Mouse (Mus musculus): ENCODE measurements at regions not wholly inside any gene's neighbourhood (a gene's known extent, or its start where the extent isn't known, plus 50 kb on each side); places are given as distances from the start of the nearest gene placed in this dataset.

DNA sequence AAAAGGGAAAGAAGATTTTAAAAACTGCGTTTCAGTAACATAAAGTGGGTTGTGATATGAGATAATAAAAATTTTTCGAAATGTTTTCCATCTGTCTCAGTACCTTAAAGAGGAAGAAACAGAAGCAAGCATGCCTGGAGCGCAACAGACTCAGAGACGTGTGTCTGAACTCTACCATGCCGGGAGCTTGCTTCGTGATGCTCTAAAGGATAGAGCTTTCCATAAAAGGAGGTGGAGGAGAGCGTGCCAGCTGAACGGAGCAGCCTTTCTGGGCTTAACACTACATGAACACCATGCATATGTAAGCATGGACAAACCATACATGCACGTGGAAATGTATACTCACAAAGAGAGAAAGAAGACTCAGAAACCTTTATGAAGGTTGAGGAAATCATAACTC is 387.5 kb upstream of the Slc7a11 start:
- 71% methylated on average over 9 of the region's 9 CpGs for WGBS
- Histone ChIP-seq H3K4me3 (replicated peaks; ENCODE audit: low read depth, low read length) (no peak overlapping the region), H3K4me1 (ENCODE audit: control insufficient read depth, insufficient read depth, low read length) (peaks cover 11% of the 10 kb centered on the region), H3K27me3 (ENCODE audit: control insufficient read depth, insufficient read depth, low read length) (no peaks in the 10 kb centered on the region), H3K9me3 (ENCODE audit: control insufficient read depth, low read length) (no peaks in the 10 kb centered on the region), H3K4me2 (ENCODE audit: low read length) (no peak overlapping the region), H3K27ac (replicated peaks; ENCODE audit: low read depth, low read length) (no peak overlapping the region), H3K36me3 (ENCODE audit: control insufficient read depth, insufficient read depth, low read length) (no peaks in the 10 kb centered on the region), H3K9ac (replicated peaks; ENCODE audit: low read length) (no peak overlapping the region)
- ATAC-seq (ENCODE audit: low FRiP score, low TSS enrichment): no peak
- DNase-seq: peak; percentile 29

DNA sequence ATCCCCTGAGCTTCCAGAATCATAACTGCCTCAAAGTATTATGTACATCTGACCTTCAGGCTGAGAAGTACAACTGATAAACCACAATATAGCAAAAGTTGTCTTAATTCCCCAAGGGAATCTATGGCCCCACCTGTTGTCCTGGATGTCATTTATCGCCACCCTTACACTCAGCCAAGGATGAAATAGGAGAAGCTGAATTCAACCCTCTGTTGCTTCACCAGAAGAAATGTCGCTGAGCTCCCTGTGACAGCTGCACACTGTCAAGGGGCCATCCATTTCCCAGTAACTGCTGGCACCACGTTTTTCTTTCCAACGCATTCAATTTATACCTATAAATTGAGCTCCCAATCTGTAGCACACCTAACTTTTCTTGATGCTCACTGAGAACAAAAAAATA is 382.0 kb upstream of the Noct start:
- H3K4me3 ChIP-seq (replicated peaks; ENCODE audit: low read depth, low read length): no peak overlapping the region
- no peak for DNase-seq
- no peaks in the 10 kb centered on the region for H3K27me3 ChIP-seq (ENCODE audit: control insufficient read depth, insufficient read depth, low read length)
- H3K9me3 ChIP-seq (ENCODE audit: control insufficient read depth, low read length): no peaks in the 10 kb centered on the region
- H3K4me2 ChIP-seq (ENCODE audit: low read length): no peak overlapping the region
- H3K9ac ChIP-seq (replicated peaks; ENCODE audit: low read length): no peak overlapping the region
- H3K27ac ChIP-seq (replicated peaks; ENCODE audit: low read depth, low read length): no peak overlapping the region
- ATAC-seq (ENCODE audit: low FRiP score, low TSS enrichment): no peak
- H3K4me1 ChIP-seq (ENCODE audit: control insufficient read depth, insufficient read depth, low read length): peaks cover 6% of the 10 kb centered on the region
- WGBS: 90% methylated on average over 4 of the region's 4 CpGs
- no peaks in the 10 kb centered on the region for H3K36me3 ChIP-seq (ENCODE audit: control insufficient read depth, insufficient read depth, low read length)

DNA sequence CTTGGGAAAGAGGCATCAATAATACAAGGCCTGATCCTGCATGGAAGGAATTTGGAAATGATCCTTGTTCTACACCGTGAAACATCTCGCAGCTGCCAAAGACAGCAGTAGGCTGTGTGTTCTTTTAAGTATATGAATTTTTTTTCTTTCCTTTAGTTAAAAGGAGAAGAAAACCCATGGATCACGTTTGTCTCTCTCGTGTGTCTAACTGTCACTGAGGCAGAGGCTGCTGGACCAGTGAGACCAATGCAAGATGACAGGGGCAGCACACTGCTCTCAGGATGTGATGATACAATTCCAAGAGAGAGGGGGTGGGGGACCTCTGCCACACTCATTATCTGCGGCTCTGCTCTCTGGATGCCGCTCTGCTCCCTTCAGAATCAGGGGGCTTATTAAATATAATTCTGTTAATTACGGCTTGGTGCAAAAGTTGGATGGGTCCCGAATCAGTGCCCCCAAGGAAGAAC is 379.4 kb upstream of the Noct start:
- peak; percentile 71 for DNase-seq
- peak; percentile 65; the same call in 1 of the 2 replicates for ATAC-seq (ENCODE audit: low FRiP score, low TSS enrichment)
- H3K4me2 ChIP-seq (ENCODE audit: low read length): peak overlapping the region; percentile 8; the same call in 1 of the 2 replicates

DNA sequence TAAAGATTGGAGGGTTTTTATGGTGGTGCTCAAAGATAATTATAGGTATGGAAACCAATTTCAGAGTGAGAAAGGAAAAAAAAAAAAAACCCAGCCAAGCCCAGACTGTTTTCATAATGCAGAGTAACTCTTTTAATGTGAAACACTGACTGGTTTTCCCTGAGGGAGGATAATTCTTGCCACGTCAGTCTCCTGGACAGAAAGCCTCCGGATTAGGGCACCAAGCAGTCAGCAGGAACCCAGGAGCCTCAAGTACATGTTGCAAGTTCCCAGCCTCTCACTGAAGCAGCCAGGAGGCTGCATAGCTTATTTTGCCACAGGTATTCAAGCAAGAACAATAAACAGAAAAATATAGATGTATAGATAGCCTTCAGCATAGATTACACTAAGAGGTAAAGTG is 378.9 kb upstream of the Noct start:
- peak; percentile 61 for DNase-seq
- H3K9ac ChIP-seq (replicated peaks; ENCODE audit: low read length): no peak overlapping the region
- H3K4me3 ChIP-seq (replicated peaks; ENCODE audit: low read depth, low read length): no peak overlapping the region
- ATAC-seq (ENCODE audit: low FRiP score, low TSS enrichment): no peak
- H3K9me3 ChIP-seq (ENCODE audit: control insufficient read depth, low read length): no peaks in the 10 kb centered on the region
- WGBS: 23% methylated on average over 2 of the region's 2 CpGs
- no peaks in the 10 kb centered on the region for H3K27me3 ChIP-seq (ENCODE audit: control insufficient read depth, insufficient read depth, low read length)
- peaks cover 6% of the 10 kb centered on the region for H3K4me1 ChIP-seq (ENCODE audit: control insufficient read depth, insufficient read depth, low read length)
- H3K27ac ChIP-seq (replicated peaks; ENCODE audit: low read depth, low read length): peak overlapping the region; percentile 45
- peak overlapping the region; percentile 8; the same call in 1 of the 2 replicates for H3K4me2 ChIP-seq (ENCODE audit: low read length)
- no peaks in the 10 kb centered on the region for H3K36me3 ChIP-seq (ENCODE audit: control insufficient read depth, insufficient read depth, low read length)

More for the DNA sequence above, 379.4 kb upstream of the Noct start:
- Histone ChIP-seq H3K4me1 (ENCODE audit: control insufficient read depth, insufficient read depth, low read length) (peaks cover 6% of the 10 kb centered on the region), H3K27me3 (ENCODE audit: control insufficient read depth, insufficient read depth, low read length) (no peaks in the 10 kb centered on the region), H3K9ac (replicated peaks; ENCODE audit: low read length) (no peak overlapping the region), H3K36me3 (ENCODE audit: control insufficient read depth, insufficient read depth, low read length) (no peaks in the 10 kb centered on the region), H3K9me3 (ENCODE audit: control insufficient read depth, low read length) (no peaks in the 10 kb centered on the region), H3K4me3 (replicated peaks; ENCODE audit: low read depth, low read length) (no peak overlapping the region), H3K27ac (replicated peaks; ENCODE audit: low read depth, low read length) (peak overlapping the region; percentile 45)
- 24% methylated on average over 8 of the region's 8 CpGs for WGBS

DNA sequence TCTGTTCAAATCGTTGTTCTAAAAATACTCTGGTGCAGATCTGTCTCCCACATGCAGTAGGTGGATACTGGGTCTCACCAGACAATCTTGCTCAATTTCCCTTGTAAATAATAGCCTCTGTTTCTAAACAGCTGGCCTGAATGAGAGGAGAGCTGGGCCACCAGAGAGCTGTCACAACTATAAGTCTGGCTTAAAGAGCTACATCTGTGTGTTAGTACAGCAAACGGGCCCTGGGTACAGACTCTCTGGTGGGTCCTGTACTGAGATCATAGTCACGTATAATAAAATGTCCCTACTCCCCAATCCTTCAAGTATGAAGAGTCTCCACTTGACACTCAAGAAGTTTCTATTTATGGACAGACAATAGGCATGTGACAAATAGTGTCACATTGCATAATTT is 375.7 kb upstream of the Noct start:
- 85% methylated on average over 3 of the region's 3 CpGs for WGBS

DNA sequence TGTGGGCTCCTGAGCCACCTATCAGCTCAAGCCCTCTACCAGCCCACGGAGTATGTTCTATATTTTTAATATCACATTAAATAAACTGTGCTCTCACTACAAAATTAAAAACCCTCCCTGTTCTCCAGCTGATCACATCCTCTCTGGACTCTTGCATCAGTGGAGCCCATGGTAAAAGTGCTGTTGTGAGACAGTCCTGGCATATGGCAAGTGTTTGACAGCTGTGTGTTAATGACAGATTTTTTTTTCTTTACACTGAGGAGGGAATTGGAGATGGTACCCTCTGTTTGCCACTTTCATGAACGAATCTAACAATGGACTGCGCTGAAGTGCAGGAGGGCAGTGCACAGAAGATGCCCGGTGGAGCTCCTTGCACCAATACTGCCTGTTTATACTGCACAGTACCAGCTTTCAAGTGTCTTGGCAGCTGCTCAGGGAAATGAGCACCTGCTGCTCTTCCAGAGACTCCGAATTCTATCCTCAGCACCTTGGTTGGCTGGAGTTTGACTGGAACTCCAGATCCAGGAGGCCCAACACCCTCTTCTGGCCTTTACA is 373.1 kb upstream of the Noct start:
- no peak overlapping the region for H3K4me2 ChIP-seq (ENCODE audit: low read length)
- no peak overlapping the region for H3K4me3 ChIP-seq (replicated peaks; ENCODE audit: low read depth, low read length)
- H3K4me1 ChIP-seq (ENCODE audit: control insufficient read depth, insufficient read depth, low read length): no peaks in the 10 kb centered on the region; the same call in 1 of the 2 replicates
- DNase-seq (no peak), ATAC-seq (ENCODE audit: low FRiP score, low TSS enrichment) (no peak)
- H3K27ac ChIP-seq (replicated peaks; ENCODE audit: low read depth, low read length): no peak overlapping the region
- no peaks in the 10 kb centered on the region for H3K9me3 ChIP-seq (ENCODE audit: control insufficient read depth, low read length)
- 71% methylated on average over 5 of the region's 5 CpGs for WGBS
- H3K27me3 ChIP-seq (ENCODE audit: control insufficient read depth, insufficient read depth, low read length): no peaks in the 10 kb centered on the region
- H3K9ac ChIP-seq (replicated peaks; ENCODE audit: low read length): no peak overlapping the region
- H3K36me3 ChIP-seq (ENCODE audit: control insufficient read depth, insufficient read depth, low read length): no peaks in the 10 kb centered on the region

More for the DNA sequence above, 375.7 kb upstream of the Noct start:
- DNase-seq: no peak
- H3K36me3 ChIP-seq (ENCODE audit: control insufficient read depth, insufficient read depth, low read length): no peaks in the 10 kb centered on the region
- H3K4me2 ChIP-seq (ENCODE audit: low read length): no peak overlapping the region
- H3K4me1 ChIP-seq (ENCODE audit: control insufficient read depth, insufficient read depth, low read length): peaks cover 6% of the 10 kb centered on the region
- H3K4me3 ChIP-seq (replicated peaks; ENCODE audit: low read depth, low read length): no peak overlapping the region
- no peak overlapping the region for H3K27ac ChIP-seq (replicated peaks; ENCODE audit: low read depth, low read length)
- H3K27me3 ChIP-seq (ENCODE audit: control insufficient read depth, insufficient read depth, low read length): no peaks in the 10 kb centered on the region
- no peak overlapping the region for H3K9ac ChIP-seq (replicated peaks; ENCODE audit: low read length)
- no peak for ATAC-seq (ENCODE audit: low FRiP score, low TSS enrichment)
- H3K9me3 ChIP-seq (ENCODE audit: control insufficient read depth, low read length): no peaks in the 10 kb centered on the region

DNA sequence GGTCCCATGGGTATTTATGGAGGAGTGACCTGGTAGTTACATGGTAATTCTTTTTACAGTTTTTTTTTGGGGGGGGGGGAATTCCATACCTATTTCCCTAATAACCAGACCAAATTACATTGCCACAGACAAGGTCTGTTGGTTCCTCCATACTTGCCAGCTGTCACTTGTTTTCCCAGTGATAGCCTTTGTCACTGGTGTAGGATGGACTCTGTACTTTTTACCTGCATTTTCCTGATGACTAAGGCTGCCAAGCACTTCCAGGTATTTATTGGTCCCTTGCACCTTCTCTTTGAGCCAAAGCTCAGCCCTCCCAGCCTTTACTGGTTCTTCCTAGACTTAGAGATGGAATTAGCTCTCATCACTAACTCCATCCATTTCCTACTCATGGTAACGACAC is 357.1 kb upstream of the Noct start:
- H3K27ac ChIP-seq (replicated peaks; ENCODE audit: low read depth, low read length): no peak overlapping the region
- no peak overlapping the region for H3K4me3 ChIP-seq (replicated peaks; ENCODE audit: low read depth, low read length)
- no peak overlapping the region for H3K9ac ChIP-seq (replicated peaks; ENCODE audit: low read length)
- DNase-seq (no peak), ATAC-seq (ENCODE audit: low FRiP score, low TSS enrichment) (no peak)
- no peak overlapping the region for H3K4me2 ChIP-seq (ENCODE audit: low read length)
- no peaks in the 10 kb centered on the region for H3K4me1 ChIP-seq (ENCODE audit: control insufficient read depth, insufficient read depth, low read length)
- H3K27me3 ChIP-seq (ENCODE audit: control insufficient read depth, insufficient read depth, low read length): no peaks in the 10 kb centered on the region
- 95% methylated on average over 1 of the region's 1 CpGs for WGBS
- no peaks in the 10 kb centered on the region for H3K36me3 ChIP-seq (ENCODE audit: control insufficient read depth, insufficient read depth, low read length)
- no peaks in the 10 kb centered on the region for H3K9me3 ChIP-seq (ENCODE audit: control insufficient read depth, low read length)

DNA sequence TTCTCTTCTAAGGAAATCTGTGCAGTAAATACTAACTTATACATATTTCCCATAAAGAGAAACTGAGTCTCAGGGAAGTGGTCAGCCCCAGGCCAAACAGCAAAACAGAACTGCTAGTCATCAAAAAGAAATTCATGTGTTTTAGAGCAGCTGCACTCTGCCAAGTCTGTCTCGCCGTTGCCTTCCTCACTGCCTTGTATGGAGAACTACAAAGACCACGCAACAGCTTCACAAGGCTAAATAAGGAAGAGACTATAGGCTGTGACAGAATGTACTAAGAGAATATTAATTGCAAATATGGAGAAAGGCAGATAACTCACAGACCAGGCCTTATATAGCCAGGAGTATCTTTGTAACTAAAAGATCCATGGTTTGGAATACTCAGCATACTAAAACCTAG is 355.0 kb upstream of the Noct start:
- H3K27ac ChIP-seq (replicated peaks; ENCODE audit: low read depth, low read length): no peak overlapping the region
- H3K9ac ChIP-seq (replicated peaks; ENCODE audit: low read length): no peak overlapping the region
- no peaks in the 10 kb centered on the region for H3K36me3 ChIP-seq (ENCODE audit: control insufficient read depth, insufficient read depth, low read length)
- no peaks in the 10 kb centered on the region for H3K9me3 ChIP-seq (ENCODE audit: control insufficient read depth, low read length)
- no peak overlapping the region for H3K4me2 ChIP-seq (ENCODE audit: low read length)
- whole genome bisulfite sequencing: 93% methylated on average over 3 of the region's 3 CpGs
- no peak for ATAC-seq (ENCODE audit: low FRiP score, low TSS enrichment)
- no peaks in the 10 kb centered on the region for H3K27me3 ChIP-seq (ENCODE audit: control insufficient read depth, insufficient read depth, low read length)
- H3K4me1 ChIP-seq (ENCODE audit: control insufficient read depth, insufficient read depth, low read length): no peaks in the 10 kb centered on the region
- DNase-seq: no peak
- H3K4me3 ChIP-seq (replicated peaks; ENCODE audit: low read depth, low read length): no peak overlapping the region

DNA sequence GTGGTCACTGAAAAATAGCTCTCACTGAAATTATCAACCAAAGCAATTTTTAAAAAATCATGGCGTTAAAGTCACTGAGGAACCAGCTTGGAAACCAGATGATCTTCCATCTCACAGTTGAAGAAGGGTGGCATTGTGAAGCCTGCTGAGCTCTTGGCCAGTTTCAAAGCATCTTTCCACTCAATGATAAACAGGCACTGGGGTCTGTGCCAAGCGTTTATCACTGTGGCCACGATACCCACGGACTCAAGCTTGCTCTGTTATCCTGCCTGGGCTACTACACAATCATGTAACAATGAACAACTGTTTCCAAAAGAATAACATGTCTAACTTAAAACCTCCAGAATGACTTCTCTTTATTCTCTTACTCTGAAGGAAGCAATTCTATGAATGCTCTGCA is 345.2 kb upstream of the Noct start:
- WGBS: 88% methylated on average over 4 of the region's 4 CpGs
- peaks cover 17% of the 10 kb centered on the region for H3K4me1 ChIP-seq (ENCODE audit: control insufficient read depth, insufficient read depth, low read length)
- DNase-seq: no peak

More for the DNA sequence above, 345.2 kb upstream of the Noct start:
- no peak overlapping the region for H3K4me2 ChIP-seq (ENCODE audit: low read length)
- no peak overlapping the region for H3K4me3 ChIP-seq (replicated peaks; ENCODE audit: low read depth, low read length)
- H3K27me3 ChIP-seq (ENCODE audit: control insufficient read depth, insufficient read depth, low read length): no peaks in the 10 kb centered on the region
- H3K9ac ChIP-seq (replicated peaks; ENCODE audit: low read length): no peak overlapping the region
- no peaks in the 10 kb centered on the region for H3K36me3 ChIP-seq (ENCODE audit: control insufficient read depth, insufficient read depth, low read length)
- H3K27ac ChIP-seq (replicated peaks; ENCODE audit: low read depth, low read length): no peak overlapping the region
- no peaks in the 10 kb centered on the region for H3K9me3 ChIP-seq (ENCODE audit: control insufficient read depth, low read length)
- ATAC-seq (ENCODE audit: low FRiP score, low TSS enrichment): no peak
